Comparison of ENCODE assay signal across 15 mouse cellular contexts in the genomic region with DNA sequence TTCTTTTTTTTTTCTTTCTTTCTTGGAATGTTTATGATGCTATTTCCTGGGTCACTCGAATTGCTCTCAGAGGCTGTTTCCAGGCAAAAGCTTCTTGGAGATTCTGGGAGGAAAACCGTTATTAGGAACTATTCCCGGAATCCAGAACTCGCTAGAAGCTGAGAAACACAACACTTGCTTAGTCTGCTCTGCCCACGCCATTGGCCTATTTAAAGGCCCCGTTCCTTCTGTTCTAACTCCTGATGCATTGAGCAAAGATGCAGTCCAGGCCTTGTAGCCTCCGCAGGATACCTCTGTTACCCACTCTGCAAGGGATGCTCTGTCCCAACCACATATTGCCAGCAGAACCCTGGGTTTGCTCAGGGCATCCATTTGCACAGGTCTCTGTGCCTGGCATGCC. TPM values are rescaled to one million over a fixed set of nuclear protein-coding genes. Genes with fewer than 3 reads are reported as not detected.
DNase-seq lines count a peak whose midpoint lies in the region; ATAC-seq and TF ChIP-seq lines count a peak whose summit lies in the region.
"Had no signal": no experiment of that assay in that cellular context is flagged by ENCODE, and none has a peak within 500 bp of the region (broad histone marks: within the 10 kb centered on the region; RNA-seq: fewer than 3 reads in every experiment).

No protein-coding gene starts in this region.

- 71% methylated on average over 7 of the region's 7 CpGs for WGBS in kidney, adult 2 months
- 56% methylated on average over 7 of the region's 7 CpGs for WGBS in liver, embryonic 12.5 days (ENCODE audit: insufficient replicate concordance)
- 66% methylated on average over 7 of the region's 7 CpGs for WGBS in liver, postnatal 0 days (ENCODE audit: insufficient replicate concordance)
- 89% methylated on average over 7 of the region's 7 CpGs for WGBS in forebrain, embryonic 14.5 days

- H3K4me2 ChIP-seq in liver, embryonic 12.5 days = no peak overlapping the region
- no peak overlapping the region for H3K4me2 ChIP-seq in liver, postnatal 0 days (ENCODE audit: low read depth, low read length)
- no peak overlapping the region for H3K4me2 ChIP-seq in forebrain, embryonic 14.5 days (ENCODE audit: low read length)
- H3K4me2 ChIP-seq: forebrain, embryonic 15.5 days; liver, embryonic 15.5 days; midbrain, embryonic 15.5 days; neural tube, embryonic 12.5 days had no signal

- H3K4me1 ChIP-seq in kidney, adult 2 months (ENCODE audit: control insufficient read depth, insufficient read depth, low read length) = peaks cover 7% of the 10 kb centered on the region; the same call in 1 of the 2 replicates
- H3K4me1 ChIP-seq in liver, embryonic 12.5 days = peaks cover 44% of the 10 kb centered on the region
- peaks cover 17% of the 10 kb centered on the region; the same call in 1 of the 2 replicates for H3K4me1 ChIP-seq in embryonic fibroblast, embryonic 13.5 days (ENCODE audit: control insufficient read depth, insufficient read depth, low read length)
- peaks cover 25% of the 10 kb centered on the region for H3K4me1 ChIP-seq in liver, postnatal 0 days (ENCODE audit: insufficient read depth)
- no peaks in the 10 kb centered on the region for H3K4me1 ChIP-seq in forebrain, embryonic 14.5 days (ENCODE audit: control insufficient read depth, insufficient read depth, low read length)

- H3K27ac ChIP-seq in kidney, adult 2 months (ENCODE audit: insufficient read depth, low read depth, low read length) = peak overlapping the region; percentile 57
- 0 out of 2 replicates have a peak overlapping the region, but pooled peaks have one; percentile 39 for H3K27ac ChIP-seq in liver, embryonic 12.5 days
- H3K27ac ChIP-seq in embryonic fibroblast, embryonic 13.5 days (ENCODE audit: insufficient read depth, low read length) = peak overlapping the region; percentile 29
- peak overlapping the region; percentile 48; the same call in 1 of the 2 replicates for H3K27ac ChIP-seq in liver, postnatal 0 days (ENCODE audit: low read depth)
- H3K27ac ChIP-seq in forebrain, embryonic 14.5 days (ENCODE audit: low read depth, low read length) = no peak overlapping the region
- H3K27ac ChIP-seq: forebrain, embryonic 15.5 days; liver, embryonic 15.5 days; midbrain, embryonic 15.5 days; neural tube, embryonic 12.5 days had no signal

- no peaks in the 10 kb centered on the region for H3K36me3 ChIP-seq in kidney, adult 2 months (ENCODE audit: control insufficient read depth, insufficient read depth, low read length)
- no peaks in the 10 kb centered on the region for H3K36me3 ChIP-seq in liver, embryonic 12.5 days
- no peaks in the 10 kb centered on the region; the same call in 1 of the 2 replicates for H3K36me3 ChIP-seq in liver, postnatal 0 days (replicated peaks; ENCODE audit: insufficient read depth, low read length)
- H3K36me3 ChIP-seq in forebrain, embryonic 14.5 days (ENCODE audit: control insufficient read depth, insufficient read depth, low read length) = no peaks in the 10 kb centered on the region
- H3K36me3 ChIP-seq: forebrain, embryonic 15.5 days; liver, embryonic 15.5 days; midbrain, embryonic 15.5 days; neural tube, embryonic 12.5 days had no signal

- H3K9me3 ChIP-seq in liver, embryonic 12.5 days (replicated peaks) = no peaks in the 10 kb centered on the region
- no peaks in the 10 kb centered on the region for H3K9me3 ChIP-seq in liver, postnatal 0 days (ENCODE audit: low read length)
- H3K9me3 ChIP-seq in forebrain, embryonic 14.5 days (replicated peaks; ENCODE audit: control insufficient read depth, low read length) = no peaks in the 10 kb centered on the region
- H3K9me3 ChIP-seq: forebrain, embryonic 15.5 days; liver, embryonic 15.5 days; midbrain, embryonic 15.5 days; neural tube, embryonic 12.5 days had no signal

- H3K4me3 ChIP-seq in kidney, adult 2 months (ENCODE audit: insufficient read depth, low read depth, low read length) = no peak overlapping the region
- H3K4me3 ChIP-seq in liver, embryonic 12.5 days = no peak overlapping the region
- no peak overlapping the region for H3K4me3 ChIP-seq in embryonic fibroblast, embryonic 13.5 days (ENCODE audit: insufficient read depth, low read length)
- H3K4me3 ChIP-seq in liver, postnatal 0 days (ENCODE audit: low read depth, low read length) = no peak overlapping the region
- H3K4me3 ChIP-seq in forebrain, embryonic 14.5 days (ENCODE audit: low read depth, low read length) = no peak overlapping the region
- H3K4me3 ChIP-seq: forebrain, embryonic 15.5 days; liver, embryonic 15.5 days; midbrain, embryonic 15.5 days; neural tube, embryonic 12.5 days had no signal

- ATAC-seq in liver, embryonic 12.5 days = no peak
- no peak for ATAC-seq in liver, postnatal 0 days
- no peak for ATAC-seq in forebrain, embryonic 14.5 days
- ATAC-seq: forebrain, embryonic 15.5 days; hindbrain, embryonic 16.5 days; midbrain, embryonic 15.5 days had no signal

- 0 out of 2 replicates have a peak, but pooled peaks have one; percentile 4 for TF ChIP-seq EP300 in liver, postnatal 0 days (IDR thresholded peaks at IDR 0.05; ENCODE audit: low read depth)

- H3K9ac ChIP-seq in liver, embryonic 12.5 days = no peak overlapping the region
- no peak overlapping the region for H3K9ac ChIP-seq in liver, postnatal 0 days (replicated peaks)
- H3K9ac ChIP-seq in forebrain, embryonic 14.5 days (ENCODE audit: low read length) = no peak overlapping the region
- H3K9ac ChIP-seq: forebrain, embryonic 15.5 days; liver, embryonic 15.5 days; midbrain, embryonic 15.5 days; neural tube, embryonic 12.5 days had no signal

- H3K27me3 ChIP-seq in kidney, adult 2 months (replicated peaks; ENCODE audit: control insufficient read depth, insufficient read depth, low read length) = no peaks in the 10 kb centered on the region
- peaks cover 28% of the 10 kb centered on the region for H3K27me3 ChIP-seq in liver, embryonic 12.5 days (replicated peaks)
- H3K27me3 ChIP-seq in liver, postnatal 0 days (ENCODE audit: insufficient read depth, low read length) = no peaks in the 10 kb centered on the region
- no peaks in the 10 kb centered on the region for H3K27me3 ChIP-seq in forebrain, embryonic 14.5 days (replicated peaks; ENCODE audit: control insufficient read depth, insufficient read depth, low read length)
- H3K27me3 ChIP-seq: forebrain, embryonic 15.5 days; liver, embryonic 15.5 days; midbrain, embryonic 15.5 days; neural tube, embryonic 12.5 days had no signal

- TF ChIP-seq POLR2A in kidney, adult 2 months (IDR thresholded peaks at IDR 0.05; ENCODE audit: low read depth, low read length) = no peak
- TF ChIP-seq POLR2A in embryonic fibroblast, embryonic 13.5 days (IDR thresholded peaks at IDR 0.05; ENCODE audit: low read depth, low read length) = no peak

- no peak for TF ChIP-seq CTCF in kidney, adult 2 months (conservative IDR thresholded peaks at IDR 0.05; ENCODE audit: insufficient read depth, insufficient read length, low read depth, low read length)
- no peak for TF ChIP-seq CTCF in embryonic fibroblast, embryonic 13.5 days (IDR thresholded peaks at IDR 0.05; ENCODE audit: borderline replicate concordance, insufficient read depth, low read length)
- TF ChIP-seq CTCF in liver, postnatal 0 days (IDR thresholded peaks at IDR 0.05; ENCODE audit: low read depth) = no peak

- DNase-seq in kidney, adult 2 months = peak; percentile 28
- DNase-seq in kidney, adult 8-10 months = no peak
- DNase-seq in liver = no peak
- no peak for DNase-seq in liver, postnatal 0 days
- DNase-seq in forebrain, embryonic 14.5 days (ENCODE audit: low spot score) = no peak
- DNase-seq: adrenal gland, postnatal 36 days; gastrocnemius, postnatal 25 days; lung, postnatal 4 days had no signal

RNA-seq across cellular contexts. Expression of a gene that starts 48.8 kb away (rescaled TPM):
- polyA plus RNA-seq in kidney, adult 2 months (2012; rRNA removed) = 9.8 and 10.2 TPM in 2 replicates
- 12.5 and 14.1 TPM in 2 replicates for polyA plus RNA-seq in liver, embryonic 12.5 days (2016; fragmentation: Nextera tagmentation; extraction: Ambion mirVana)
- polyA plus RNA-seq in embryonic fibroblast, embryonic 13.5 days (2011; ENCODE audit: insufficient read length, low read depth, missing spikeins) = 98.0 and 103 TPM in 2 replicates
- polyA plus RNA-seq in liver, postnatal 0 days (2015; fragmentation: Nextera tagmentation; extraction: Ambion mirVana) = 2.8 TPM in 2 replicates
- polyA plus RNA-seq in forebrain, embryonic 14.5 days (2014; fragmentation: Nextera tagmentation; extraction: Ambion mirVana) = 10.2 and 12.4 TPM in 2 replicates
